Mouse (Mus musculus): ENCODE results near the gene Gm17268. TPM values are rescaled to one million over a fixed set of nuclear protein-coding genes. Genes with fewer than 3 reads are reported as not detected.

Gene Gm17268
- polyA plus RNA-seq, 1 experiment from 2014 or later, result not detected

- Histone ChIP-seq H3K36me3 (no peaks in the 10 kb centered on the region), H3K27ac (no peak within 1 kb of the TSS), H3K4me1 (no peaks in the 10 kb centered on the region), H3K4me3 (no peak within 1 kb of the TSS), H3K9ac (no peak within 1 kb of the TSS), H3K27me3 (no peaks in the 10 kb centered on the region), H3K9me3 (no peaks in the 10 kb centered on the region), H3K4me2 (no peak within 1 kb of the TSS)
- 77% methylated on average over 6 of the region's 6 CpGs for WGBS
- no peak for ATAC-seq (ENCODE audit: insufficient number of reproducible peaks, insufficient read depth, low FRiP score, low TSS enrichment, low read depth)
Measured at GRCm38 (mm10) chr11:82057646-82058045, 19.3 kb upstream of the Gm17268 start, which contains the start of gene Ccl11. Gene Ccl11 (plus strand): TSS chr11:82057823.

DNA sequence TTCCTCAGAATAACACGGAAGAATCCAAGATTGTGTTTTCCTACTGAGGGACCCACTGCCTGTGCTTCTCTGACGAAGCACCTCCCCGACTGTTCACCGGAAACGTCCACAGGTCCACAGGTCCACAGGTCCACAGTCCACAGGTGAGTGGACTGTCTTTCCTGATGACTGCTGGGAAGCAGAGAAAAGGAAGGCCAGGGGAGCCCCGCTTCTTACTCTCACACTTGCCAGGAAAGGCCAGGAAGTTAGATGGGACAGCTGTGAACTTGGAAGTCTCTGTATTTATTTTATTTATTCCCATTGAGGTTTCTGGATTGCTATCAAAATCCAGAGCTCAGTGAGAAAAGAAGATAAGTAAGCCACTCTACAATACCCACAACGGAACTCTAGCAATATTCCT, 15.5 kb upstream of the Gm17268 start:
- no peak for ATAC-seq (ENCODE audit: insufficient number of reproducible peaks, insufficient read depth, low FRiP score, low TSS enrichment, low read depth)
- no peaks in the 10 kb centered on the region for H3K9me3 ChIP-seq
- 88% methylated on average over 7 of the region's 7 CpGs for WGBS
- H3K9ac ChIP-seq, result no peak overlapping the region
- no peaks in the 10 kb centered on the region for H3K4me1 ChIP-seq
- H3K27ac ChIP-seq, result no peak overlapping the region
- H3K27me3 ChIP-seq, result no peaks in the 10 kb centered on the region
- no peak overlapping the region for H3K4me3 ChIP-seq
- no peak overlapping the region for H3K4me2 ChIP-seq
- H3K36me3 ChIP-seq, result no peaks in the 10 kb centered on the region

- Histone ChIP-seq H3K4me3 (no peak overlapping the region), H3K27ac (no peak overlapping the region), H3K4me2 (no peak overlapping the region), H3K9ac (no peak overlapping the region), H3K27me3 (no peaks in the 10 kb centered on the region; the same call in 1 of the 2 replicates), H3K36me3 (no peaks in the 10 kb centered on the region), H3K4me1 (0 out of 2 replicates have a peak, but pooled peaks cover 2% of the 10 kb centered on the region), H3K9me3 (no peaks in the 10 kb centered on the region)
- ATAC-seq (ENCODE audit: insufficient number of reproducible peaks, insufficient read depth, low FRiP score, low TSS enrichment, low read depth), result no peak
- 24% methylated on average over 6 of the region's 6 CpGs for WGBS
Measured at GRCm38 (mm10) chr11:82047746-82048415, 9.5 kb upstream of the Gm17268 start.

GRCm38 (mm10) chr11:82045471-82045870, 7.1 kb upstream of the Gm17268 start, which contains the start of gene Ccl7:
Gene Ccl7 (plus strand): TSS chr11:82045712.
- no peaks in the 10 kb centered on the region; the same call in 1 of the 2 replicates for H3K27me3 ChIP-seq
- H3K27ac ChIP-seq, result no peak within 1 kb of the TSS
- no peaks in the 10 kb centered on the region for H3K36me3 ChIP-seq
- no peaks in the 10 kb centered on the region for H3K9me3 ChIP-seq
- 76% methylated on average over 3 of the region's 3 CpGs for WGBS
- H3K9ac ChIP-seq, result no peak within 1 kb of the TSS
- H3K4me2 ChIP-seq, result no peak within 1 kb of the TSS
- ATAC-seq (ENCODE audit: insufficient number of reproducible peaks, insufficient read depth, low FRiP score, low TSS enrichment, low read depth), result no peak
- H3K4me3 ChIP-seq, result no peak within 1 kb of the TSS
- 0 out of 2 replicates have a peak, but pooled peaks cover 2% of the 10 kb centered on the region for H3K4me1 ChIP-seq

- no peaks in the 10 kb centered on the region for H3K9me3 ChIP-seq
- no peaks in the 10 kb centered on the region for H3K4me1 ChIP-seq
- peaks cover 6% of the 10 kb centered on the region; the same call in 1 of the 2 replicates for H3K27me3 ChIP-seq
- ATAC-seq (ENCODE audit: insufficient number of reproducible peaks, insufficient read depth, low FRiP score, low TSS enrichment, low read depth), result no peak
- 76% methylated on average over 4 of the region's 4 CpGs for WGBS
- H3K27ac ChIP-seq, result no peak overlapping the region
- H3K4me3 ChIP-seq, result no peak overlapping the region
- no peaks in the 10 kb centered on the region for H3K36me3 ChIP-seq
- no peak overlapping the region for H3K4me2 ChIP-seq
- H3K9ac ChIP-seq, result no peak overlapping the region
Measured at GRCm38 (mm10) chr11:82041671-82042080, 3.3 kb upstream of the Gm17268 start.

GRCm38 (mm10) chr11:82039132-82039660, 834 bp upstream of the Gm17268 start:
- no peaks in the 10 kb centered on the region for H3K9me3 ChIP-seq

GRCm38 (mm10) chr11:82035857-82036256, 2.5 kb downstream of the Gm17268 start:
- H3K9ac ChIP-seq, result no peak overlapping the region
- WGBS, result 91% methylated on average over 2 of the region's 2 CpGs
- H3K27me3 ChIP-seq, result peaks cover 6% of the 10 kb centered on the region; the same call in 1 of the 2 replicates

More at GRCm38 (mm10) chr11:82039132-82039660, 834 bp upstream of the Gm17268 start:
- WGBS, result 62% methylated on average over 3 of the region's 3 CpGs
- H3K4me2 ChIP-seq, result no peak overlapping the region
- 0 out of 2 replicates have a peak overlapping the region, but pooled peaks have one; percentile 32 for H3K9ac ChIP-seq
- peaks cover 5% of the 10 kb centered on the region for H3K4me1 ChIP-seq
- no peaks in the 10 kb centered on the region for H3K36me3 ChIP-seq
- H3K27me3 ChIP-seq, result peaks cover 6% of the 10 kb centered on the region; the same call in 1 of the 2 replicates
- no peak for ATAC-seq (ENCODE audit: insufficient number of reproducible peaks, insufficient read depth, low FRiP score, low TSS enrichment, low read depth)
- H3K27ac ChIP-seq, result no peak overlapping the region
- no peak overlapping the region for H3K4me3 ChIP-seq

GRCm38 (mm10) chr11:82035356-82035755, 3.0 kb downstream of the Gm17268 start, which contains the start of gene Ccl2:
Gene Ccl2 (plus strand): TSS chr11:82035571.
- Histone ChIP-seq H3K36me3 (no peaks in the 10 kb centered on the region), H3K27me3 (peaks cover 6% of the 10 kb centered on the region; the same call in 1 of the 2 replicates), H3K9me3 (no peaks in the 10 kb centered on the region), H3K4me2 (no peak within 1 kb of the TSS), H3K27ac (0 out of 2 replicates have a peak within 1 kb of the TSS, but pooled peaks have one; percentile 33), H3K4me3 (no peak within 1 kb of the TSS), H3K9ac (no peak within 1 kb of the TSS), H3K4me1 (peaks cover 23% of the 10 kb centered on the region)
- no peak for ATAC-seq (ENCODE audit: insufficient number of reproducible peaks, insufficient read depth, low FRiP score, low TSS enrichment, low read depth)
- WGBS, result 33% methylated on average over 5 of the region's 5 CpGs

More at GRCm38 (mm10) chr11:82035857-82036256, 2.5 kb downstream of the Gm17268 start:
- Histone ChIP-seq H3K36me3 (no peaks in the 10 kb centered on the region), H3K4me3 (no peak overlapping the region), H3K27ac (no peak overlapping the region), H3K9me3 (no peaks in the 10 kb centered on the region), H3K4me2 (no peak overlapping the region), H3K4me1 (peaks cover 23% of the 10 kb centered on the region)
- no peak for ATAC-seq (ENCODE audit: insufficient number of reproducible peaks, insufficient read depth, low FRiP score, low TSS enrichment, low read depth)

DNA sequence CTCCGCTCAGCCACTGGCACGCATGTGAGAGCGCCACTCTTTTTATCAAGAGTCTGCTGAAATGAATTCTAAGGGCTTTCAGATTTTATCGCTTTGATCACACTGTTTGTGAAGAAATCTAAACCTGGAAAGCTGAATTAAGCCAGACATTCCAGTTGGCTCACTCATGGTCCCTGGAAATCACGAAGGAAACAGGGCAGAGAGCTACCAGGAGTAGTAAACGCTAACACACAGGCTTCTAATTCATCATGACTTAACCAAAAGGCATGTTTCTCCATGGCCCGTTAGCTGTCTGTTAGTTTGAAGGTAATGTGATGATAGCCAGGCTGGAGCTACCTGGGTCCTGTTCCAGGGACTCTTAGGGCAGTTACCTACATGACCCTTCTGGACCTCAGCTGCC, 3.9 kb downstream of the Gm17268 start:
- Histone ChIP-seq H3K4me1 (peaks cover 23% of the 10 kb centered on the region), H3K9me3 (no peaks in the 10 kb centered on the region), H3K4me2 (no peak overlapping the region), H3K9ac (no peak overlapping the region), H3K27me3 (no peaks in the 10 kb centered on the region; the same call in 1 of the 2 replicates), H3K27ac (no peak overlapping the region), H3K4me3 (no peak overlapping the region), H3K36me3 (no peaks in the 10 kb centered on the region)
- no peak for ATAC-seq (ENCODE audit: insufficient number of reproducible peaks, insufficient read depth, low FRiP score, low TSS enrichment, low read depth)
- WGBS, result 80% methylated on average over 7 of the region's 7 CpGs

GRCm38 (mm10) chr11:82032678-82033344, 5.6 kb downstream of the Gm17268 start:
- Histone ChIP-seq H3K9me3 (no peaks in the 10 kb centered on the region), H3K36me3 (no peaks in the 10 kb centered on the region), H3K27ac (peak overlapping the region; percentile 82), H3K4me2 (0 out of 2 replicates have a peak overlapping the region, but pooled peaks have one; percentile 9), H3K27me3 (no peaks in the 10 kb centered on the region; the same call in 1 of the 2 replicates), H3K4me1 (peaks cover 23% of the 10 kb centered on the region), H3K9ac (no peak overlapping the region), H3K4me3 (no peak overlapping the region)
- ATAC-seq (ENCODE audit: insufficient number of reproducible peaks, insufficient read depth, low FRiP score, low TSS enrichment, low read depth), result 0 out of 2 replicates have a peak, but pooled peaks have one; percentile 32
- 35% methylated on average over 8 of the region's 8 CpGs for WGBS

DNA sequence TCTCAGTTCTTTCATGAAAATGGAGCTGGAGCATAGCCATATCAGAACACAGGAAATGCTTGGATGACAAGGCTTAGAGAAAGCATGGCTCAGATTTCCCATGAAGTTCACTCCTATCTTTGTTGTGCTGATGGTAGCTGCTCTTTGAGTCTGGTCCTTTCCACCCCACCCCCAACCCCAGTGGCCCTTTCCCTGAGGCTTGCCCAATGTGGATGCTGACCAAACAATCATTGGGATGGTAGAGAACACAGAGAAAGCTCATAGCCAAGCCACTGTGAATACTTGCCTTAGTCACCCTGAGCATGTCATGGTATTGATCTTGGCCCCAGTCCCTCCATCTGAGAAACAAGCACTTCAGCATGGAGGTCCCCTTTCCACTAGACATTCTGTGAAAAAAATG, 6.2 kb downstream of the Gm17268 start:
- no peak overlapping the region for H3K9ac ChIP-seq
- no peak for ATAC-seq (ENCODE audit: insufficient number of reproducible peaks, insufficient read depth, low FRiP score, low TSS enrichment, low read depth)
- no peak overlapping the region for H3K27ac ChIP-seq
- H3K4me2 ChIP-seq, result no peak overlapping the region
- H3K27me3 ChIP-seq, result no peaks in the 10 kb centered on the region; the same call in 1 of the 2 replicates
- peaks cover 23% of the 10 kb centered on the region for H3K4me1 ChIP-seq
- no peaks in the 10 kb centered on the region for H3K36me3 ChIP-seq
- no peak overlapping the region for H3K4me3 ChIP-seq
- H3K9me3 ChIP-seq, result no peaks in the 10 kb centered on the region
